Mouse (Mus musculus): ENCODE measurements at regions not wholly inside any gene's neighbourhood (a gene's known extent, or its start where the extent isn't known, plus 50 kb on each side); places are given as distances from the start of the nearest gene placed in this dataset.

DNA sequence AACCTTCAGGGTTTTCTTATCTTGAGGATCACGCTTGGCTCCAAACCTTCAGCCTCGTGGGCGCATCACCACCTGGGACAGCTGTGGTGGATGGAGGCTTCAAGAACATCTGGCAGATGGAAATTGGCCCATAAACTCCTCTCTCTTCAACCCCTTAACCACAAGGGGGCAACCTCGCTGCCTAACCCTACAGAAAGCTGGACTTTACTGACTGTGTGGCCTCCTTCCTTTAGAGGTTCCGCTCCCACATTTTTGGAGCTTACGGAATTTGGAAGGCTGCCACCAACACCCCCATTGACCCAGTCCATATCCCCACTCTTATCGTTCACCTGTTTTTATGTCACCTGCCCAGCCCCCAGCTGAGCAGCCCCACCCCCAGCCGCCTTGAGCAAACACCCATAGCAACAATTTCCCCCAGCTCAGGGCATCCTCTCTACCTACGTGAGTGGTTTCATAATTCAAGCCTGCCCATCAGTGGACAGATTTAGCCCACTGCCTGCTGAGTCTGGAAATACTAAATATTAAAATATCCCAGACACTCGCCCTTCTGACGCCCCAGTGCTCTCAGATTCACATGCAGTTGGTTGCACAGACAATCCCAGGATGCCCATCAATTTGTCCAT is 167.0 kb upstream of the Slc22a22 start:
- in situ Hi-C loops (cut with MboI, MseI): loop anchor here in 1 of 2 experiments (5.0 kb wide), 1 partner anchor 378 kb away; no protein-coding TSS in a partner anchor

DNA sequence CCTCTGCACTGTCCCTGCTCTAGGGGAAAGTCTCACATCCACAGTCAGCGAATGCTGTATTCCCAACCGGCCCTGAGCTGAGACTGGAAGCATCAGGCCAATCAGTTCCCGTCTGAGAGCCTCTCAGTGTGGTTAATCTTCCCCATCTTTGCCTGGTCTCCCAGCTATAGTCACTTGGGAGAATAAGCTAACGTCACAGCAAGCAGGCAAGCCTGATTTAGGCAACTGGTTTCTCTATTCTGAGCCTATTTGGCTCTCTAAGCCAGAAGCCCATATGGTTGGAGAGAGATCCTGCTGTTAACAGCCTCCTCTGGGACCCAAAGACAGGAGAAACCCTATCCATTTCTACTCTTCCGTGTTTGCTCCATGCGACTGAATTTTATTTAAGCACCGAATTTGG is 161.7 kb upstream of the Slc22a22 start:
- in situ Hi-C loops (cut with MboI, MseI): no loop called here

DNA sequence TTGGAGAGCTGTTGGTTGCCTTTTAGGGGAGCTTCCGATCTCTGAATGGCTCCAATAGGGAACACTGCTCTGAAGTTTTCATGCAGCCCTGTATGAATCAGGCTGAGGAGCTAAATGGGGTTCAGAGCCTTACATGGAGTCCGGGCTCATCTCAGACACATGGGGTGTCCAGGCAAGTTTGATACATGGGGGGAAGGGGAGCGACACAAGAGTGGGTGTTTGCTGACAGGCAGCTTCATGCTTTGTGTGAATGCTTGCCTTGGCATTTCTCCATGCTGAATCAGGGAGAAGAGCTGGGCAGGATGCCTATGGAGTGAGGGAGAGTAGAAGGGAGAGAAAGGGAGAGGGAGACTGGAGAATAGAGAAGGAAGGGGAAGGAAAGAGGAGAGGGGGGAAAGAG is 155.6 kb upstream of the Slc22a22 start:
- in situ Hi-C loops (cut with MboI, MseI): no loop called here

DNA sequence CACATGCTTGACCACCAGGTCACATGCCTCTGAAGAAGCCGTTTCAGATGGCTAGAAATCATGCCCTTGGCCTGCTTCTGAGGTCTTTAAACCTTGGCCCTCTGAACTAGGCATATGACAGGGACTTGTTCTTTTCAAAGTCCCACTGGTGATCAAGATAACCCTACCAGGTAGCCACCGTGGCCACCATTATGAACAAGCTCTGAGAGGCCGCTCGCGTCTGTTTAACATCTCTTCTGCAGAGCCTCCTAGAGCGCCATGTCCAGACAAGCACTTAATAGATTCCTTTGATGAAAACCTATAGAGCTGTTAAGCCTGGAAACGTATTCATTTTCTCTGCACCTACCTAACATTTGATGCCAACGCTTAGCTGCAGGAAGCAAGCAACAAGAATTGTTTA is 155.1 kb upstream of the Slc22a22 start:
- in situ Hi-C loops (cut with MboI, MseI): no loop called here

DNA sequence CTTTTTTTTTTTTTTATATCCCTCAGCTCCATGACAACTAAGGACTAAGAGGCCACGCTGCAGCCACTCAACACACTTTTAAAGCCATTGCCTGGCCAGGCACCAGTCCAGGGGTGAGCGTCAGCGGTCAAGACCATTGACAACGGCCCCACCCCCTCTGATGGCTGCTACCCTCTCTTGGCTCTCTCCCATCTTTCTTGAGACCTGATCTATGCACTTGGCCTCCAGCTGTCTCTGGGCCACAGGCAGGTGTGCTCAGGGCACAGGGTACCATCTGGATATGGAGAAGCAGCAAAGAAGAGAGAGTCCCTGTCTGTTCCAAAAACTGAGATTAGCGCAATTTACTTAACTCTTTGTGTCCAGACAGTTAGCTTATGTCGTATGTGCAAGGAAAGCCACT is 141.0 kb upstream of the Slc22a22 start:
- in situ Hi-C loops (cut with MboI, MseI): no loop called here

DNA sequence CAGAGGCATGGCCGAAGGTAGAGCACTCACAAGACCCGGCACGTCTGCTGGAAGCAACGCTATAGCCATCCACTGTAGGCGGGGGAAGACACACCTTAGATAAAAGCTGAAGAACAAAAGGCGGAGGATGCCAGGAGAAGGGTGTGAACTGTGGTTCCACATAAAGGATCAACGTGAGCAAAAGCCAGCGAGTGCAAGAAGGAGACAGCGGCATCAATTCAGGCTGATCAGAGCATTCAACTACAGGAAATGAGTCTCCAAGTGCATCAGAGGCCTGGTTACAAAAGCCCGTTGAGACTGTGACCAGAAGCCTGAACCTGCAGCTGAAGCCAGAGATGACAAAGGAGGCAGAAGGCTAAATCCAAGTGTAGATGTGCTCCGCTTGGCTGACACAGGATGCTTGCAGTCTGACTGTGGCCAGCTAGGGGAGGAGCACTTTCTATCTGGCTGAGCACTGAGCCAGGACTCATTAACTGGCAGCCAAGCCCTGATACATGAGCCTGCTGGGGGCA is 139.5 kb upstream of the Slc22a22 start:
- in situ Hi-C loops (cut with MboI, MseI): no loop called here

DNA sequence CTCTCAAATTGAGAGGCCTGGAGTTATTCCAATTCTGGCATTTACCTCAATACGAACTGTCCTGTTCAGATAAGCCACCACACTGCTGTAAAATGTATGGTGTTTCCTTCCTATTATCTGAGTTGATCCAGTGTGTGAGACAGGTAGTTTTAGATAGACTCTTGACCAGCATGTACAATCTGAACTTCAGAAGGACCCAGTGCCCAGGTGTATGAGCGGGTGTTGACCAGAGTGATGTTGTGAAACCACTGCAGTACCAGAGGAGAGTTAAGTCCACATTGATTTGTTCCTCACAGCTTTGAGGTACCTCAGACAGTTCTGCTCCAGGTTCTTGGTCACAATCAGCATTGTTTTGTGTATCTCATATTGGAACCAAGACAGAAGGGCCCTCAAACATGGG is 132.6 kb upstream of the Slc22a22 start:
- in situ Hi-C loops (cut with MboI, MseI): no loop called here

DNA sequence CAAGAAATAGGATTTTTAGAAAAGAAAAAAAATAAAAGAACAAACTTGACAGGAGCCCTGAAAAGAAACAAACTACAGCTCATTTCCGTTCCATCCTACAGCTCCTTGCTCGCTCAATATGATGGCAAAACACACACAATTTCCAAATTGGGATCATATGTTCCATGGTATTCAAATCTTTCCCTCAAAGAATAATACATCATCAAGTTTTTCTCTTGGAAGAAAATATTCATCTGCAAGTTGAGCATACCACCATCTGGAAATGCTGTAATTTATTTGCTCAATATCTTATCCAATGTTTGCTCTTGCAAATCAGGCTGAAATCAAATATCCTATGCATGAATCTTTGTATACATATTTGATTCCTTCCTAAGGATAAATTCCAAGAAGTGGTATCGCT is 131.1 kb upstream of the Slc22a22 start:
- in situ Hi-C loops (cut with MboI, MseI): loop anchor here in 1 of 2 experiments (5.0 kb wide), 1 partner anchor 414 kb away; no protein-coding TSS in a partner anchor

DNA sequence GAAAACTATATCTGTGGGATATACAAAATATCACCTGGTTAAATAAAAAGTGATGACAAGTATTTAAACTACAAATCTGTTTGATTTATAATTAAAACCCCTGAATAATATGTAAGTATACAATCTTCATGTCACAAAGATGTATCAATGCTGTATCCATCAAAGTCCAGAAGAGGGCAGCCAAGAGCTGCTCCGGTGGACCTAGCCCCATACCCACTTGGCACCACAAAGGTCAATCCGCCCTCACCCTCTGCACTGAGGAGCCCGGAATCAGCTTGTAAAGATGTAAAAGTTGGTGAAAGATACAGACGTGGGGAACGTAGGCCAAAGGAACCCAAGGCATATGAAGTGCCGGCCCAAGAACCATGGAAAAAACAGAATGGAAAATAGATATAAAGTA is 123.1 kb upstream of the Slc22a22 start:
- in situ Hi-C loops (cut with MboI, MseI): no loop called here

DNA sequence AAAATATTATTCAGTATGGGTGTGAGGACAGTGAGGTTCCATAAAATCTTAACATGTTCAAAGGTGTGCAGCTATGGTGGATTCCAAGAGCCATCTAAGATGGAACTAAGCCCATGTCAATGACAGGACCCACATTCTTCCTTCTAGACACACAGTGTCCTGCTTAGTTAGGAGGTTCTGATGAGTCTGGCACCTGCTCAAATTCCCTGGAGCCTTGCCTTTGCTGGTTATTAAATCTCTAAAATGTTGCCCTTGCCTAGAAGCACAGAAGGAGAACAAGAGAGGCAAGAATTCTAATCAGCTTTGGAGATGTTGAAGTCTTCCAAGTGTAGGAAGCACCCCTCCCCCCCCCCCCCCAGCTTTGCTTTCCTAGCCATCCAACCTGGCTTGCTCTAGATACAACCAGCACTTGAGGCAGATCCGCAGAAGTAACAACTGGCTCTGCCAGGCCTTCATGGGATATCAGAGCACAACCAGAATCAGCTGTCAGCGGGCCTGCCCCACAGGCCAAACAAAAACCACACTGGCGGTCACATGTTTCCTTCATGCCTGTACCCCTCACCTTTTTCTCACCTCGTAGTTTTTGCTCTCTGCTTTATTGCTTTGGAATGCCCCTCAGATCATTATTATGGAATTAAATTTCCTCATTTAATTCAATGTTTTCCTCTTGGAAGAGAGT is 116.0 kb upstream of the Slc22a22 start:
- in situ Hi-C loops (cut with MboI, MseI): no loop called here

DNA sequence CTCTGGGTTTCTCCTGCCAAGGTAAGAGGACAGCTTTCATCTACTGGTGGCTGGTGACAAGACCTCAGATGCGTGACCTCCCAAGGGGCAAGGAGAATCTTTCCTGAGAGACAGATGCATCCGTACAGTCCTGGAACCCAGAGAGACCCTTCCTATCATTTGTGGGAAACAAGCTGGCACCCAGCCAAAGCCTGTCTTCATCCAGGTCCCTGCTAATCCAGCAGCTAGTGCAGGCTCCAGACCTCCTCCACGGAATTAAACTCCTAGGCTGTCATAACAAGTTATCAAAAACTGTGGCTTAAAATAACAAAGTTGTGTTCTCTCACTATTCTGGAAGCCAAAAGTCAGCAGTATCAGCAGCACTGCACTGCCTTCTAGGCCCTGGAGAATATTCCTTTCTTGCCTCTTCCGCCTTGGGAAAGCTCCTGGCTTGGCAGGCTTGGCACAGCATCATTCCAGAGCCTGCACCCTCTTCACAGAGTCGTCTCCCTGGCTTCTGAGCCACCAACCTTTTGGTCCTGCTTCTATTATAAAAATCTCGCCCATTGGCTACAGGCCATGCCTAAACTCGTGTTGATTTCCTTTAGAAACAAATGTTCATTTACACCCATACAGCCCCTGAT is 113.3 kb upstream of the Slc22a22 start:
- in situ Hi-C loops (cut with MboI, MseI): no loop called here

DNA sequence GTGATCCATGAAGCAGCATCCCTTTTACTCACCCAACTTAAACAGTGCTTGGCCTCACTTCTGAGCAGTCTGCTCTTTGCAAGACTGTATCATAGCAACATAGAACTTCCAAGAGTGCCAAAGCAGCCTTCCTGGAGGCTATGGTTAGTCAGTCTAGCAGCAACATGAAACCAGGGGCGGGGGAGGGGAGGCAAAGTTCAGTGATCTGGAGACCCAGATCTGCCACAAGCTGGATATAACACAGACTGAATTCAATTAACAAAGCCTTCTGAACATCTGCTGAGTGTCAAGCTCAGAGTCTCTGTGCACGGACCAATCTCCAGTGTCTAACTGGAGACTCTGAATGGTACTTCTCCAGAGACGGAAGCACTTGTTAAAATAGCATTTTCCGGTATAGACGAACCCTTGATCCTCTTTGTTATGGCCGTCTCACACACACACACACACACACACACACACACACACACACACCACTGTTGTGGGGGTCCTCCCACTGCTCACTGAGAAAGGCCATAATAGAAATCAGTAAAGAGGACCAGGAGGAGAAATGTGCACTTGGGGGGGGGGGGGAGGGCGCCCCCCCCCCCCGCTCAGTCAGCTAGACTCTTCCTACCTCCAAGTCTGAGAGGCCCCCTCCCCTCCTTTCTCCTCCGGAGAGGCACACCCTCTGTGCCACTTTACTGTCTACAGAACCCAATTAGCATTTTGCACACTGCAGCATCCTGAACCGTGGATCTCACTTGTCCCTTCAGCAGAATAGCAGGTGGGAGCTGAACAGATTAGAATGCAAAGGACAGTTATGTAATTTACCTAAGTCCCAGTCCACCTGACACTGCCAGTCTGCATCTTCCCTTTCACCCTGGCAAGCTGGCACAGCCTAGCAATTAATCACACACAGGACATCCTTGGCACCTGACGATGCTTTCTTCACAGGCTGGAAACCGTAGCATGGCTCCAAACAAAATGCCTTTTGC is 112.3 kb upstream of the Slc22a22 start:
- in situ Hi-C loops (cut with MboI, MseI): no loop called here

DNA sequence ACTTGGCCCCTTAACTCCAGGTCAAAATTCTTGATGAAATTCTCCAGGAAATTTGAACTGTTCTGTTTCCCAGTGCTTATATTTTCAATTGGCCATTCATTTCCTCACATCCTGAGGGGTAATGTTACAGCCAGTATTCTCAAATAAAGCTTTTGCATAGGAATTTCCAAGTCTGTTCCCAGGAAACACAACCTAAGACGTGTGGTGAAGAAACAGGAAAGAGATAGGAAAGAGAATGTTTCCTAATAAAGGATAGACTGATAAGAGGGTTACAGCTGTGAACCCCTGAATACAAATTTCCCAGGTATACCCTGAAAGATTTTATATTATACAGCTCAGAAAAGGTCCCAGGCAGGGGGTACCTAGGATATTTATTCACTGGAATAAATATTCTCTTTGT is 108.0 kb upstream of the Slc22a22 start:
- in situ Hi-C loops (cut with MboI, MseI): no loop called here

DNA sequence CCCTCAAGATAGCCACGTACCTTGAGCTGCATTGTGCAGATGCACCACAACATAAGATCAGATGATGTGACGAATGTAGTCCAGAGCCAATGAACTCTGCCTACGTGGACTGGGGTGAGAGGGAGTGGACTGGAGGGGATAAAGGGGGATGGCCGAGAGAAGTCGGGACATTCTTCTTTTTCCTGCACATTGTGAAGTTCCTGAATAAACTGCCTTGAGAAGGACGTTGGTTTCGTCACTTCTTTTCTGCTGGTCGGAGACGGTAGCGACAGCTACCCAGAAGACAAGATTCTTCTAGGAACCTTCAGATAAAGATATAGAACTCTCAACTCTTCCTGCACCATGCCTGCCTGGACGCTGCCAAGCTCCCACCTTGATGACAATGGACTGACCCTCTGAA is 107.1 kb upstream of the Slc22a22 start:
- in situ Hi-C loops (cut with MboI, MseI): no loop called here

DNA sequence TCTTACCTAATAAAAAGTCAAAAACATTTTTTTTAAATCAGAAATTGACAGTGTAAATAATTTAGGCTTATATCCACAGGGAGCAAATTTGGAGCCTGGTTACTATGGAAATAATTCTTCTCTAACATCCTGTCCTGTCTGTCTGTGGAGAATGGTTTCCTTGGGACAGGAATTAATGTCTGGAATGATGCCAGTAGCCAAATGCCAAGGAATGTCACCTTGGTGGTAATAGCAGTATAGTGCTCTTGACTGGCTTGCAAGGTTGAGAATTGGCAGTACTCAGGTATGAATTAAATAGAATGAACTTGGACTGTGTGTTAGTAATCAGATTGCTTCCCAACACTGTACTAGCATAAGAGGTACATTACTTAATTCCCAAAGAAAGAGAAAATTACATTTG is 103.8 kb upstream of the Slc22a22 start:
- in situ Hi-C loops (cut with MboI, MseI): no loop called here

DNA sequence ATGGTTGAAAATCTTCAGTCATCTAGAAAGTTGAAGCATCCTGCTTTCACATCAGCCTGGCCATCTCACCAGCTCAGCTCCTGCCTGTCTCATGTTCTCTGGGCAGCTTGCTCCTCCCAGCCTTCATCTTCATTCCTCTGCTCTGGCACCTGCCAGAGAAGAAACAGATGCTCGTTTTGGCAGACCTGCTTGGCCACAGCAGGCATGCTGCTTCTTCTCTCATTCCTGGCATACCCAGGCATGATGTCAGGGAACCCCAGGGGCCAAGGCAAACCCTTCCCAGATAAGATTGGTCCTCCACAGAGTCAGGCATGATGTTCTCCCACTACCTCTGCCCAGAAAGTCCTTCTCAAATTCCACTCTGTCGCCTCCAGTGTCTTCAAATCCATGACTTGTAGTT is 101.4 kb upstream of the Slc22a22 start:
- in situ Hi-C loops (cut with MboI, MseI): no loop called here

DNA sequence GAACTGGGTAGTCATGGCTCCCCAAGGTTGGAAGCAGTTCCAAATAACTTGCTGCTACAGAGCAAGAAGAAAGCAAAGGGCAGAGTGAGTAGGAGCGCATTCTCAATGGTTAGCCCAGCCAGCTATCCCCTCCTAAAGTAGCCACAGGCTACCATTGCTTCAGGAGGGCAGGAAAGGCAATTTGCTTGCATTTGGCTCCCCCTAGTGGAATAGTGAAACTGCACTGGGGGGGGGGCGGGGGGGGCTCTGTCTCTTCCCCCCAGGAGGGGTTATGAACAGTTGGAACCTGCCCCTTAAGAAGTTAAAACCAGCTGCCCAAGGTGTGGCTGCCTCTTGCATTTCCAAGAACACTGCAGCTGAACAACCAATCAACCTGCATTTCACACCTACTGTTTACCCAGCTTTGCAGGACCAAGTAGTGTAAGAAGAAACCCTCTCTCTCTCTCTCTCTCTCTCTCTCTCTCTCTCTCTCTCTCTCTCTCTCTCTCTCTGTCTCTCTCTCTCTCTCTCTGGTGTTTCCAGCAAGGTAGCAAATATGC is 96.7 kb upstream of the Slc22a22 start:
- in situ Hi-C loops (cut with MboI, MseI): no loop called here

DNA sequence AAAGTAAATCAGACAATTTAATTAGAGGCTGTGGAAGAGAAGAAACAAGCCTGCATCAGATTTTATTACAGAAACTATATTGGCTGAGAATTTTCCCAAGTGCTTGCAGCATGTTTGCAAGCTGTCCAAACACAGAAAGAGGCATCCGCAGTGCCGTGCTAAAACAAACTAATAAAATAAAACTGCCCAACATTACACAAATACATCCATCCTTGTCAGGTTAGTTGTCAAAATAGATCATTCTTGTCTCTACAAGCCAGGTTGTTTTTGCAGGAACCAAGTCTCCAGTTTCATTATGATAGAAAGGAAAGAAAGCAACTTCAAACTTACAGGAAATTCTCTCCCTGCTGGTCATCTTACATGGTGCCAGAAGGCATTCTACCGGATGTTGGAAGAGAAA is 95.0 kb upstream of the Slc22a22 start:
- in situ Hi-C loops (cut with MboI, MseI): no loop called here

DNA sequence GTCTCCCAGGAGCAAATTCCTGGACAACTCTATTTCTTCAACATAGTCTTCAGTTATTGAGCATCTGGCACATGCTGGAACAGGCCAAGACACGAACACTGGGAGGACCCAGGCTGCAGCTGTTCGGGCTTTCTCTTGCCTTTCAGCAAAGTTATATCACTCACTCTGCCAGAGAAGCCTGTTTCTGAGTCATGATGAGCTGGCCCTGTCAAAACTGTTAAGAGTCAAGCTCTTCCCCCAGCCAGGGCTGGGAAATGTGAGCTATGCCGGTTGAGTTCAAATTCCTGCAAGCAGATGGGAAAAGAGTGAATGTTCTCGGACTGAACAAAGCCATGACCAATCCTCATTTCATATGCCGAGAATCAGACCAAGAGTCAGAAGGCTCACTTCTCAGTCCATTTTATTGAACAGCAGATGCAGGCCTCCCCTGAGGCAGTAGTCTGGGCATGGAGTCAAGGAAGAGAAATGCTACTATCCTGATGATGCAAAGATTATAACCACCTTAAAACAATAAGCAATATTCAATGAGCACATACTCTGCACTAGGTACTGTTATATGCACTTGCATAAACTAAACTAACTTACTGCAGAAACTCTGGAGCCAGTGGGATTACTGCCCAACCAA is 90.7 kb upstream of the Slc22a22 start:
- in situ Hi-C loops (cut with MboI, MseI): no loop called here

DNA sequence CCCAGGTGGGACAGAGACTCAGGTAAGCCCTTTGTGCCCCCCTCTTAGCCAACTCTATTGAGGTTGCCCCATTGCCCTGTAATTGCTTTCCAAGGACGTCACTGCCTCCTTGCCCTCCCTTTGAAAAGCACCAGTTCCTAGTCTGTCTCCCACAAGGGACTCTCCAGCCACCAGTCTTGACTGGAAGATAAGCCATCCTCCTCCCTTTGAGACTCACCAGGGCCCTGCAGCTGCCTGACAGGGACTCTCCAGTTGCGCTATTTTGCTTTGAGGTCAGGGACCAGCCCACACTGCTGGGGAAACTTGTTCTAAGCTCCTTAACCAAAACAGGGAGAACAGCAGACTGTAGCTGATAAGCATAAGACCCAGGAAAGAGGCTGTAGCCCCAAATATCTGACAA is 69.7 kb upstream of the Slc22a22 start:
- in situ Hi-C loops (cut with MboI, MseI): no loop called here

DNA sequence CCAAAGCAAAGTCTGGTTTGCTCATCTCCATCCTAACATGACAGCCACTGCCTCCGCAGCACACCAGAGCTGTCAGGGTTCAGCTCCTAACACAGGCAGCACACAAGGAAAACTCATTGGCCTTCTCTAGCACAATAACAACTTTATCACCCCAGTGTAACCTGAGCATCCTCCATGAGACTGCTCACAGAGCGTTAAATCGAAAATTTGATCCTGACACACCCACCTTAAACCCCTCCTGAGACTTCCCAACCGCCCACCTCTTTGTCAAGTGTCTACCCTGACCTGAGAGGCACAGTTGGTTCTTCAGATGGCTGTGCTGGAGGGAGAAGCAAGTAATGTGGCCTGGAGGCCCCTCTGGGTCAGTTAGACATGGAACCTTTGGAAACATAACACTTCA is 67.7 kb upstream of the Slc22a22 start:
- in situ Hi-C loops (cut with MboI, MseI): no loop called here

Measured in T-helper 17 cell (primary cell).